Mouse (Mus musculus) heart, adult 2 months (tissue): ENCODE measurements around the gene Gm13030.

ENCODE experiments used
- CTCF ChIP-seq: fragments of 200-600 bp; IDR thresholded peaks from 2 replicates; pipeline ENCODE4 v1.8.1; 2022; ENCODE audit warnings: antibody characterized with exemption, mild to moderate bottlenecking, moderate library complexity
- EP300 ChIP-seq: fragments of 200-500 bp; IDR thresholded peaks from 2 replicates; pipeline ENCODE4 v1.6.1; 2011; ENCODE audit warnings: low read depth, low read length, control low read depth; ENCODE audit not compliant: insufficient read depth
- POLR2A ChIP-seq: fragments of 200-500 bp; IDR thresholded peaks from 2 replicates; pipeline ENCODE4 v1.6.1; 2011; ENCODE audit warnings: mild to moderate bottlenecking, low read depth, low read length, control low read depth; ENCODE audit not compliant: insufficient read depth

- TF ChIP-seq CTCF, result no peak
- no peak for TF ChIP-seq POLR2A
- no peak for TF ChIP-seq EP300
Measured at GRCm38 (mm10) chr4:138873864-138874263, at the start of gene Gm13030.
